9 mouse cellular contexts compared by ENCODE assay signal in the genomic region with DNA sequence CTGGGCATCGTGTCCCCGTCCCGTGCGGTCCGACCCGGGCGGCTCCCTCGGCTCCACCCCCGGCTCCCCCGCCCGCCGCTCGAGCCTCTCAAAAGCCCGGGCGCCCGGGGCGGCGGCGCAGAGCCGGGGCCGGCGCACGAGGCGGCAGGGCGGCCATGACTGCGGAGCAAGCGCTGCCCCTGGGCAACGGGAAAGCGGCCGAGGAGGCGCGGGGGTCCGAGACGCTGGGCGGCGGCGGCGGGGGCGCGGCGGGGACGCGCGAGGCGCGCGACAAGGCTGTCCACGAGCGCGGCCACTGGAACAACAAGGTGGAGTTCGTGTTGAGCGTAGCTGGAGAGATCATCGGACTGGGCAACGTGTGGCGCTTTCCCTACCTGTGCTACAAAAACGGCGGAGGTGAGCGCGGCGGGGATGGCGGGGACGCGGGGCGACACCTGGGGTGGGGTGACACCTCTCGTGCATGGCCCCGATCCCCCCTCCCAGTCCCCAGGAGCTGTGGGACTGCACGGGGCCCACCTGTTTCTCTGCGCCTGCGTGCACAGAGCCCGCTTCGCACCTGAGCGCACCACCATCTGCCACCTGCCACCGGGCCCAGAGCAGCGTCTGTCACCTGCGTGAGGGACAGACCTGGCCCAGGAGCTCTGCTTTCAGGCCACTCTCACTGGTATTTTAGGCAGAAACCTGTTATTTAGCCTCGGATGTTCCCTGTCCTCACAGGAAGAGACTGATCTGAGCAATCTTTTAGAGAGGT. TPM values are rescaled to one million over a fixed set of nuclear protein-coding genes. Genes with fewer than 3 reads are reported as not detected.
DNase-seq lines count a peak whose midpoint lies in the region; ATAC-seq lines count a peak whose summit lies in the region.
"Had no signal": no experiment of that assay in that cellular context is flagged by ENCODE, and none has a peak within 500 bp of the region (broad histone marks: within the 10 kb centered on the region; RNA-seq: fewer than 3 reads in every experiment).

TSS of gene Slc6a11 (plus strand) at position 120 of the 751 bp plus-strand sequence.

- peak within 1 kb of the TSS; percentile 46 for H3K4me3 ChIP-seq in kidney, embryonic 15.5 days (replicated peaks)
- peak within 1 kb of the TSS; percentile 44 for H3K4me3 ChIP-seq in embryonic facial prominence, embryonic 15.5 days (replicated peaks)
- peak within 1 kb of the TSS; percentile 43 for H3K4me3 ChIP-seq in neural tube, embryonic 14.5 days (ENCODE audit: low read depth, low read length)

- ATAC-seq in kidney, embryonic 15.5 days (replicated peaks; ENCODE audit: low FRiP score): 0 out of 2 replicates have a peak, but pooled peaks have one; percentile 43
- ATAC-seq in embryonic facial prominence, embryonic 15.5 days (ENCODE audit: insufficient number of reproducible peaks, low FRiP score, low TSS enrichment, low read depth): no peak
- peak; percentile 74 for ATAC-seq in neural tube, embryonic 14.5 days (ENCODE audit: low read depth)

- DNase-seq in kidney, postnatal 14 days: no peak
- DNase-seq in adrenal gland, postnatal 25 days: peak; percentile 10
- no peak for DNase-seq in left cerebral cortex, adult 8-10 months (ENCODE audit: low spot score in 2 of 2)
- DNase-seq in thymus, postnatal 14 days: no peak
- no peak for DNase-seq in spleen, postnatal 4 days (ENCODE audit: low spot score in 2 of 2)

- no peak within 1 kb of the TSS for H3K9ac ChIP-seq in kidney, embryonic 15.5 days
- no peak within 1 kb of the TSS for H3K9ac ChIP-seq in embryonic facial prominence, embryonic 15.5 days
- H3K9ac ChIP-seq in neural tube, embryonic 14.5 days (replicated peaks; ENCODE audit: low read depth, low read length): peak within 1 kb of the TSS; percentile 58

- H3K9me3 ChIP-seq in kidney, embryonic 15.5 days (replicated peaks): no peaks in the 10 kb centered on the region
- H3K9me3 ChIP-seq in embryonic facial prominence, embryonic 15.5 days (replicated peaks): no peaks in the 10 kb centered on the region
- H3K9me3 ChIP-seq in neural tube, embryonic 14.5 days (ENCODE audit: control insufficient read depth, low read length): no peaks in the 10 kb centered on the region

- H3K4me1 ChIP-seq in kidney, embryonic 15.5 days: peaks cover 8% of the 10 kb centered on the region
- H3K4me1 ChIP-seq in embryonic facial prominence, embryonic 15.5 days: peaks cover 8% of the 10 kb centered on the region
- peaks cover 3% of the 10 kb centered on the region; the same call in 1 of the 2 replicates for H3K4me1 ChIP-seq in neural tube, embryonic 14.5 days (ENCODE audit: control insufficient read depth, insufficient read depth, low read length)

- H3K27me3 ChIP-seq in kidney, embryonic 15.5 days: peaks cover 66% of the 10 kb centered on the region
- H3K27me3 ChIP-seq in embryonic facial prominence, embryonic 15.5 days: peaks cover 43% of the 10 kb centered on the region
- peaks cover 6% of the 10 kb centered on the region; the same call in 1 of the 2 replicates for H3K27me3 ChIP-seq in neural tube, embryonic 14.5 days (ENCODE audit: control insufficient read depth, insufficient read depth, low read length)

- WGBS in kidney, embryonic 15.5 days: 4% methylated on average over 75 of the region's 76 CpGs
- WGBS in embryonic facial prominence, embryonic 15.5 days: 3% methylated on average over 76 of the region's 76 CpGs
- WGBS in neural tube, embryonic 14.5 days: 4% methylated on average over 70 of the region's 76 CpGs

- no peak within 1 kb of the TSS for H3K27ac ChIP-seq in kidney, embryonic 15.5 days
- no peak within 1 kb of the TSS for H3K27ac ChIP-seq in embryonic facial prominence, embryonic 15.5 days (replicated peaks)
- H3K27ac ChIP-seq in neural tube, embryonic 14.5 days (ENCODE audit: low read depth, low read length): no peak within 1 kb of the TSS

- H3K4me2 ChIP-seq in kidney, embryonic 15.5 days: peak within 1 kb of the TSS; percentile 85
- peak within 1 kb of the TSS; percentile 80 for H3K4me2 ChIP-seq in embryonic facial prominence, embryonic 15.5 days (replicated peaks)
- H3K4me2 ChIP-seq in neural tube, embryonic 14.5 days (ENCODE audit: low read depth, low read length): peak within 1 kb of the TSS; percentile 91

- no peaks in the 10 kb centered on the region for H3K36me3 ChIP-seq in kidney, embryonic 15.5 days
- H3K36me3 ChIP-seq in embryonic facial prominence, embryonic 15.5 days: no peaks in the 10 kb centered on the region
- H3K36me3 ChIP-seq in neural tube, embryonic 14.5 days (ENCODE audit: control insufficient read depth, insufficient read depth, low read length): no peaks in the 10 kb centered on the region

RNA-seq across cellular contexts. Expression of gene Slc6a11, which starts in this region (rescaled TPM):
- 0.13 and 0.17 TPM in 2 replicates for polyA plus RNA-seq in kidney, embryonic 15.5 days (2015; fragmentation: Nextera tagmentation; extraction: Ambion mirVana)
- 0.18 TPM in 1 of 2 replicates, not detected in the other for total RNA-seq in adrenal gland, postnatal 25 days (2021)
- 0.35 and 0.37 TPM in 2 replicates for polyA plus RNA-seq in embryonic facial prominence, embryonic 15.5 days (2015; fragmentation: Nextera tagmentation; extraction: Ambion mirVana)
- total RNA-seq in left cerebral cortex, adult 8-10 months (2022): 100 to 1,000 TPM; 103 to 112 (median 104) TPM
- polyA plus RNA-seq in neural tube, embryonic 14.5 days (2014; fragmentation: Nextera tagmentation; extraction: Ambion mirVana): 54.1 and 80.8 TPM in 2 replicates
- total RNA-seq: hematopoietic stem cell, adult 5-6 weeks had no signal

Comparison
In these comparisons a context has a peak if more than half of its experiments do, and no peak if none do; other contexts are left out.
1. RNA of gene Slc6a11 (total RNA-seq): 103 to 112 TPM in left cerebral cortex, adult 8-10 months; 0.18 TPM in adrenal gland, postnatal 25 days; every median in the first group is over 10 times any median in the second.
2. RNA of gene Slc6a11 (polyA plus RNA-seq): 54.1 to 80.8 TPM in neural tube, embryonic 14.5 days; 0.35 to 0.37 TPM in embryonic facial prominence, embryonic 15.5 days and 0.13 to 0.17 TPM in kidney, embryonic 15.5 days; every median in the first group is over 10 times any median in the second.
3. Peak in ATAC-seq, H3K4me3 ChIP-seq and H3K4me2 ChIP-seq in kidney, embryonic 15.5 days; RNA of the gene not detected or under 1 TPM.
4. Peak in DNase-seq in adrenal gland, postnatal 25 days; RNA of the gene not detected or under 1 TPM.
5. Peak in every context shown above with its lines, with median percentiles within 50 percentile points of each other: H3K4me2 ChIP-seq and H3K4me3 ChIP-seq.